Mouse (Mus musculus) intestine, embryonic 16.5 days (tissue): ENCODE data around the gene Mcu. TPM values are rescaled to one million over a fixed set of nuclear protein-coding genes. Genes with fewer than 3 reads are reported as not detected.
A peak's percentile ranks its signal among the peaks of the same experiment; 100 is the strongest.

Experiments used
- ATAC-seq: fragments of 200-750 bp; cut with Nextera tagmentation; 2 replicates; pipeline ENCODE4 v1.8.0; 2017; ENCODE audit warnings: moderate TSS enrichment, moderate library complexity
- H3K27ac ChIP-seq: fragments of 300-500 bp; sonication (generic); 2 replicates; pipeline ENCODE4 v1.5.1; 2014; ENCODE audit warnings: mild to moderate bottlenecking, low read length
- H3K27me3 ChIP-seq: fragments of 300-500 bp; sonication (generic); replicated peaks from 2 replicates; pipeline ENCODE4 v1.6.1; 2014; ENCODE audit warnings: low read length, control low read depth, mixed read lengths; ENCODE audit not compliant: control insufficient read depth, insufficient read depth
- H3K36me3 ChIP-seq: fragments of 300-500 bp; sonication (generic); 2 replicates; pipeline ENCODE4 v1.6.1; 2014; ENCODE audit warnings: low read length, control low read depth; ENCODE audit not compliant: control insufficient read depth, insufficient read depth
- H3K4me1 ChIP-seq: fragments of 300-500 bp; sonication (generic); 2 replicates; pipeline ENCODE4 v1.6.1; 2014; ENCODE audit warnings: low read length, control low read depth, mixed read lengths; ENCODE audit not compliant: control insufficient read depth, insufficient read depth
- H3K4me2 ChIP-seq: fragments of 300-500 bp; sonication (generic); 2 replicates; pipeline ENCODE4 v1.6.1; 2014; ENCODE audit warnings: low read depth, low read length, control low read depth
- H3K4me3 ChIP-seq: fragments of 300-500 bp; sonication (generic); 2 replicates; pipeline ENCODE4 v1.5.1; 2014; ENCODE audit warnings: mild to moderate bottlenecking, low read length
- H3K9ac ChIP-seq: fragments of 300-500 bp; sonication (generic); 2 replicates; pipeline ENCODE4 v1.6.1; 2014; ENCODE audit warnings: low read depth, low read length
- H3K9me3 ChIP-seq: fragments of 300-500 bp; sonication (generic); 2 replicates; pipeline ENCODE4 v1.6.1; 2016; ENCODE audit warnings: low read length, control low read depth; ENCODE audit not compliant: control insufficient read depth
- WGBS: fragments of 180-500 bp; shearing (Covaris S2); extraction: QIAGEN DNeasy Blood & Tissue Kit; methylation state at CpG from one replicate; pipeline ENCODE4 v1.1.7; 2014; 5-methylcytosine and 5-hydroxymethylcytosine counted together
- polyA plus RNA-seq: library from polyadenylated mRNA; unstranded; fragments of >200 nt; fragmentation: Nextera tagmentation; extraction: Ambion mirVana; gene quantifications from 2 replicates; pipeline ENCODE4 v1.2.1, GENCODE M21; 2015

Gene Mcu
- polyA plus RNA-seq, 1 experiment from 2014 or later = 75.3 TPM

DNA sequence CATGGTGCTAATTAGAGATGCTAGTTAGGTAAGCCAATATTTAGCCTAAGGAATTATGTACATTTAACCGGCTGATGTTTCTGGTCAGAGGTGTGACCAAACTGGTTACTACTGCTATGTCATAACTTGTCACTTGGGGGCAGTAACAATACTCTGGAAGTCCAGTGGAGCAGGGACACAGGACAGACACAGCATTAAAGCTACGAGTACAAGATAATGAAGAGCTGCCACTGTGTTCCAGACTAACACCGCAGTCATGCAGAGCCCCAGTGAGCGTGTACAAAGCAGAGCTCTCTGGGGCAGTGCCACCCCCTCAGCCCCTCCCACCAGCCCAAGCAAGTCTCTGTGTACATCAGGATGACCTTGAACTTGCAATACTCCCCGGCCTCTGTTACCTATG, 164.7 kb downstream of the Mcu start:
- WGBS = 43% methylated on average over 5 of the region's 5 CpGs
- H3K4me3 ChIP-seq = no peak overlapping the region
- peak; percentile 55; the same call in 1 of the 2 replicates for ATAC-seq
- peaks cover 15% of the 10 kb centered on the region for H3K36me3 ChIP-seq
- H3K4me2 ChIP-seq = no peak overlapping the region
- no peak overlapping the region for H3K9ac ChIP-seq
- H3K4me1 ChIP-seq = no peaks in the 10 kb centered on the region
- no peak overlapping the region for H3K27ac ChIP-seq
- H3K9me3 ChIP-seq = no peaks in the 10 kb centered on the region
- H3K27me3 ChIP-seq = no peaks in the 10 kb centered on the region

GRCm38 (mm10) chr10:59447546-59447945, 168.9 kb downstream of the Mcu start:
- Histone ChIP-seq H3K4me1 (peaks cover 5% of the 10 kb centered on the region; the same call in 1 of the 2 replicates), H3K27me3 (no peaks in the 10 kb centered on the region), H3K4me2 (no peak overlapping the region), H3K9me3 (no peaks in the 10 kb centered on the region), H3K9ac (no peak overlapping the region), H3K36me3 (peaks cover 11% of the 10 kb centered on the region; the same call in 1 of the 2 replicates), H3K4me3 (no peak overlapping the region), H3K27ac (no peak overlapping the region)
- ATAC-seq = no peak
- WGBS = 65% methylated on average over 9 of the region's 9 CpGs

DNA sequence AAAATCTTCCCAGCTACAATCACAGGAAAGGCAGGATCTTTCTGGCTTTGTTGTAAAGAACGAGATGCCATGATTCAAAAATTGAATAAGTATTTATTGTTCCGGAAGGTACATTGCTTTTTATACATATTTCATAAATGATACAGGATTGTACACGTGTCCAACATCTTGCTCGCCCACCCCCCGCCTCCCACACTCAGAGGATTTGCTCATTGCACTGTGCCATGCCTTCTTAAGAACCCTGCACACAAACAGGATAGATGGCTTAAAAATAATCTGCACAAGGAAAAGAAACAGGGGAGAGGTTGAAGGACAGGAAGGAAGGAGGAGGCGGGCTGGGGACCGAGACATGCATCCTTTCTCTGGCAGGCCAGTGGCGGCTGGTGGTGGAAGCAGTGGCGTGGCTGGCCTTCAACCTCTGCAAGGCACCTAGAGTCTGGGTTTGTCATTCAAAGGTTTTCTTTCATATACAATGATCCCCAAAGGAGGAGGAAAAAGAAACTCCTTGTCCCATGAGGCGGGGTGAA, 169.5 kb downstream of the Mcu start:
- H3K27me3 ChIP-seq = no peaks in the 10 kb centered on the region
- H3K27ac ChIP-seq = no peak overlapping the region
- no peak overlapping the region for H3K4me2 ChIP-seq
- H3K4me1 ChIP-seq = peaks cover 5% of the 10 kb centered on the region; the same call in 1 of the 2 replicates
- no peaks in the 10 kb centered on the region for H3K9me3 ChIP-seq
- H3K36me3 ChIP-seq = peaks cover 11% of the 10 kb centered on the region; the same call in 1 of the 2 replicates
- ATAC-seq = no peak
- H3K9ac ChIP-seq = no peak overlapping the region
- 80% methylated on average over 10 of the region's 10 CpGs for WGBS
- H3K4me3 ChIP-seq = no peak overlapping the region

- Histone ChIP-seq H3K36me3 (peaks cover 6% of the 10 kb centered on the region; the same call in 1 of the 2 replicates), H3K4me1 (peaks cover 5% of the 10 kb centered on the region; the same call in 1 of the 2 replicates), H3K4me3 (no peak overlapping the region), H3K4me2 (no peak overlapping the region), H3K27ac (no peak overlapping the region), H3K9ac (no peak overlapping the region), H3K9me3 (no peaks in the 10 kb centered on the region), H3K27me3 (no peaks in the 10 kb centered on the region)
- WGBS = 40% methylated on average over 8 of the region's 8 CpGs
- no peak for ATAC-seq
Measured at GRCm38 (mm10) chr10:59444635-59445034, 171.9 kb downstream of the Mcu start.

DNA sequence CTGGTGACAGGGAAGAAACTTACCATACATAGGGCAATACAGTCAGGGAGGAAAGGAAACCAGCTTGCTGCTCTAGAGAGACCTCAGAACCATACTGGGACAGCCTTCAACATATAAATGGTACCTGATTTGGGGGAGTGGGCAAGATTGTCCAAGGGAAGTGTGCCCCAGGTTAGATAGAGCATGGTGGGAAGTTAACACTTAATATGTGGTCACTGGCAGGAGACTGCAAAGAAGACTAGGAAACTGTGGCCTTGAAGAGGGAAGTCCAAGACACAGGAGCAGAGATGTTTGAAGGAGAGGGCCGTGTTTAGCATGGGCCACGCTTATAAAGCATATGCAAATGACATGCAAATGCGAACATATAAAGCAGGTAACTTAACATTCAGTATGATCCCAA, 172.4 kb downstream of the Mcu start:
- Histone ChIP-seq H3K9ac (no peak overlapping the region), H3K4me2 (no peak overlapping the region), H3K27ac (no peak overlapping the region), H3K4me1 (peaks cover 5% of the 10 kb centered on the region; the same call in 1 of the 2 replicates), H3K4me3 (no peak overlapping the region), H3K27me3 (no peaks in the 10 kb centered on the region), H3K36me3 (0 out of 2 replicates have a peak, but pooled peaks cover 6% of the 10 kb centered on the region), H3K9me3 (no peaks in the 10 kb centered on the region)
- WGBS = 77% methylated on average over 3 of the region's 3 CpGs
- no peak for ATAC-seq

DNA sequence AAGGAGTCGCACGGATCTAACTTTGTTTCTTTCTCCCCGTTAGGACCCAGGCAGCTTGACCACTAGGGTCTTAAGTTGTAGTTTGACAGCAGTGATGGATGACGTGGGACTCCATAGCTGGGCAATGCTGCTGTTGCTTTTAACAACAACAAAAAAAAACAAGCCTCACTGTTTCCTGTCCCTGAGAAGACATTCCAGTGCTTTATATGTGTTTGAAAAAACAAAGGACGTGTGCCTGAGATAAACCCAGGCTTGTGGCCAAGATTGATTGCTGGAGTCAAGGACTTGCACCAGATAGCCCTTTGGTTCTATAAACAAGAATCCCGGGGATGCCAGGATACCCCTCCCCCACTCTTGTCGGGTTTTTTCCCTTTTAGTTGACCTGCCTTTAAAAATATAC, 173.3 kb downstream of the Mcu start:
- WGBS = 12% methylated on average over 7 of the region's 7 CpGs
- Histone ChIP-seq H3K4me1 (peaks cover 5% of the 10 kb centered on the region; the same call in 1 of the 2 replicates), H3K27me3 (no peaks in the 10 kb centered on the region), H3K27ac (no peak overlapping the region), H3K4me2 (no peak overlapping the region), H3K9me3 (no peaks in the 10 kb centered on the region), H3K36me3 (no peaks in the 10 kb centered on the region), H3K4me3 (no peak overlapping the region), H3K9ac (no peak overlapping the region)
- no peak for ATAC-seq

DNA sequence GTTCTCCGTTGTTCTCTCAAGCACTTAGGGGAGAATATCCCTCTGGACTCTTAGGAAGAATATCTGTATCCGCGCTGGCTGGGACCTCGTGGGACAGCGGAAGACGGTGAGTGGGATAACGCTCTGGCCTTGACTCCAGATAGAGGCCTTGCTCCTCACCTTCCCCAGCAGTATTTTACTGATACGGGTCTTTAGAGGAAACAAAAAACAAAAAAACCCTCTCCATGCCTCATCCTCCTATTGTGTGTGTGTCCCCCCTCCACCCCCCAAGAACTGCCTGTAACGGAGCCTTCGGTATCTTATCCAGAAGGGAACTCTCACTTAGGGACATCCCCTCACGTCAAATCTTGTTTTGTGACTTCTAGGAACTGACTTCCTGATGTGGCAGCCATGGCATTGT, 174.8 kb downstream of the Mcu start, which contains the start of gene Oit3:
Gene Oit3 (minus strand): TSS at position 44 of the 400 bp plus-strand sequence.
- Histone ChIP-seq H3K4me1 (peaks cover 5% of the 10 kb centered on the region; the same call in 1 of the 2 replicates), H3K27ac (no peak within 1 kb of the TSS), H3K4me3 (no peak within 1 kb of the TSS), H3K27me3 (no peaks in the 10 kb centered on the region), H3K4me2 (no peak within 1 kb of the TSS), H3K9ac (no peak within 1 kb of the TSS), H3K36me3 (no peaks in the 10 kb centered on the region), H3K9me3 (no peaks in the 10 kb centered on the region)
- ATAC-seq = no peak
- WGBS = 83% methylated on average over 11 of the region's 11 CpGs

DNA sequence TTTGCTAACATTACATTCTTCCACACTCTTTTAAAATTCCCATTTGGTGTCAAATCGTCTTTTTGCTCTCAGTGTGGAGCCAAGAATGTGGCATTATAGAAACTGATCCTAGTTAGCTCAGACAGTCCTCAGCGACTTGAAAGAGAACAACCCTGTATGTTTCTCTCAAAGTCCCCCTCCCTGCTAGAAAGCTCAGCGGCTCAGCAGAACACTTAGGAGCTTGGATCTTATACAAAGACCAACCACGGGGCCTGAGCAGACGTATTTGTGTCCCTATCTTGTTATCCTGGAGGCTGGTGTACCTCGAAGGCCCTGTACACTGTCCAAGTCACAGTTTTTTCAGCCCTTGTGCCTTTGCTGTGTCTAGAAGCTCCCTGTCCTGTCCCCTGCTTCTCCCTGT, 176.3 kb downstream of the Mcu start:
- no peak for ATAC-seq
- Histone ChIP-seq H3K4me1 (peaks cover 5% of the 10 kb centered on the region; the same call in 1 of the 2 replicates), H3K4me3 (no peak overlapping the region), H3K4me2 (no peak overlapping the region), H3K27me3 (no peaks in the 10 kb centered on the region), H3K27ac (no peak overlapping the region), H3K36me3 (no peaks in the 10 kb centered on the region), H3K9me3 (no peaks in the 10 kb centered on the region), H3K9ac (no peak overlapping the region)
- WGBS = 58% methylated on average over 6 of the region's 6 CpGs

GRCm38 (mm10) chr10:59439508-59439931, 177.0 kb downstream of the Mcu start:
- Histone ChIP-seq H3K4me3 (no peak overlapping the region), H3K27me3 (no peaks in the 10 kb centered on the region), H3K4me1 (peaks cover 5% of the 10 kb centered on the region; the same call in 1 of the 2 replicates), H3K36me3 (no peaks in the 10 kb centered on the region), H3K9ac (no peak overlapping the region), H3K4me2 (no peak overlapping the region), H3K9me3 (no peaks in the 10 kb centered on the region), H3K27ac (no peak overlapping the region)
- no peak for ATAC-seq
- WGBS = 43% methylated on average over 5 of the region's 5 CpGs

DNA sequence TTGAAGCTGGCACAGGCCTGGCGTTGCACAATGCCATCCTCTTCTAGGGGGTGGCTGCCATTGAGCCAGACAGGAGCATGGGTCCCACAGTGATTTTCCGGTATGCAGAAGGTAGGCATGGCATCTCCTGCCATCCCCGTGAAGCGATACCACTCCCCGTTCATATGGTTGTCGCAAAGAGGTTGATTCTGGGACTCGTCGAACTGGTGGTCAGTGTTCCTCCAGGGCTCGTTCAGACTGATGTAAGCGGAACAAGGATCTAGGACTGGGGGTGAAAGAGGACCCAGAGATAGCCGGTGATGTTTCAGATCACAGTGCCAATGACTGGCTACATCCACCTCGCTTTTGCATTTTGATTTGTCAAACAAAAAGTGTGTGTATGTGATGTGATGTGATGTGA, 177.8 kb downstream of the Mcu start:
- Histone ChIP-seq H3K4me2 (no peak overlapping the region), H3K4me1 (peaks cover 5% of the 10 kb centered on the region; the same call in 1 of the 2 replicates), H3K36me3 (no peaks in the 10 kb centered on the region), H3K4me3 (no peak overlapping the region), H3K27me3 (no peaks in the 10 kb centered on the region), H3K9ac (no peak overlapping the region), H3K27ac (no peak overlapping the region), H3K9me3 (no peaks in the 10 kb centered on the region)
- ATAC-seq = no peak
- WGBS = 92% methylated on average over 12 of the region's 12 CpGs
